Mouse (Mus musculus): ENCODE measurements around the gene Cdh23.

Gene Cdh23

DNA sequence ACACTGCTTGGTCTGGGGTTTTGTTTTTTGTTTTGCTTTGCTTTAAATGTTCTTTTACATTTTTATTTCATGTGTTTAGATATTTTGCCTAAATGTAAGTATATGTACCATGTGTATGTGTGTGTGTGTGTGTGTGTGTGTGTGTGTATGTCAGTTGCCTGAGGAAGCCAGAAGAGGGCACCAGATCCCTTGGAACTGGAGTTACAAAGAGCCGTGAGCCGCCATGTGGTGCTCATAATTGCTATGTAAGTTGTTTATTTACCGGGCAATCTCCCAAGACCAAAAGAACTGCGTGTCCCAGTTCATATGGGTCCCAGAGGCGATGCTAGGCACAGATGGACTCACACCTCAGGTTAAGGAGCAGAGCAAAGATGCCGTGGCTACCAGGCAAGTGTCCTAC is 214.9 kb downstream of the Cdh23 start:
- no peak for DNase-seq (ENCODE audit: low spot score in 2 of 2)

- DNase-seq (ENCODE audit: low spot score in 2 of 2) = no peak
These were observed 221.7 kb downstream of the Cdh23 start for GRCm38 (mm10) chr10:60474549-60474948.

DNA sequence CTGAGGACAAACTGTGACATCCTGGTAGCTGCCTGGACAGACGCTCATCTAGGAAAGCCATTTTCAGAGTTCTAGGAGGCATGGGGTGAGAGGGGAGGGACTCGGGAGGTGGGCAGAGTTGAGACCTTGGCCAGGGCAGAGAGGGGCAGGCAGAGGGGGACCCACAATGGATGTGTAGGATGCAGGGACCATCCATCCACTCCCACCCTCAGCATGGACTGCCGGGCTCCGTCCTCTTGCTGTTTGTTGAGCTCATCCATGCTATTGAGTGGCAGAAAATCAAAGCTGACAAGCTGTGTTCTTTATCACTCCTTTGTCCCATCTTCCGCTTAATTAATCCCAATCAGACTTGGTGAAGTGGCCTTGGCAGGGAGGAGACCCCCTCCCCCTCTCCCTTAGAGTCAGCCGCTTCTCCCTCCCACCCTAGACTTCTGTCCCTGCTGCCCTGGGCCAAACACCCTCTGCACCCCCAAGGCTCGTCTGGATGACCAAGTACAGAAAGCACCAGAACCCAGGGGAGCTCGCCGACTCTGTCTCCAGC is 222.4 kb downstream of the Cdh23 start:
- DNase-seq (ENCODE audit: low spot score in 2 of 2) = no peak

GRCm38 (mm10) chr10:60467752-60468151 is 228.5 kb downstream of the Cdh23 start:
- no peak for DNase-seq (ENCODE audit: low spot score in 2 of 2)

- DNase-seq (ENCODE audit: low spot score in 2 of 2) = no peak
These were observed 232.2 kb downstream of the Cdh23 start for GRCm38 (mm10) chr10:60463953-60464647.

GRCm38 (mm10) chr10:60456662-60457397 is 239.5 kb downstream of the Cdh23 start:
- no peak for DNase-seq (ENCODE audit: low spot score in 2 of 2)

GRCm38 (mm10) chr10:60455193-60455592 is 241.1 kb downstream of the Cdh23 start:
- DNase-seq (ENCODE audit: low spot score in 2 of 2) = no peak

DNA sequence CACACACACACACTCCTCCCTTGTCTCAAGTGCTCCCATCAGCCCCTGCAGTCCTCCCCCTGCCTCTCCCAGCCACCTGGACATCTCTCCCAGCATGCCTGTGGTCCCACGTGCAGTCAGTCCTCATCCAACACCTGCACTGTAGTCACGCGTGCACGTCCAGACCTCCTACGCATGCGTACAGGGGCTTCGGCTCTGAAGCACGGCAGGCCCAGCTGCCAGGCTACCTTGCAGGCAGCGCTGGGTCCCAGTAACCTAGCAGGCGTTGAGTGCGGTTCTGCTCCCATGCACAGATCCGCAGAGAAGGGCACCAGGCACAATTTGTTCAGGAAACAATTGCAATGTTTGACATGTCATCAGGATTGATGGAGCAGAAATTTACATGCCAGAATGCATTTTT is 249.1 kb downstream of the Cdh23 start:
- DNase-seq (ENCODE audit: low spot score in 2 of 2) = peak in 1 of 2 experiments; percentile 6

- DNase-seq (ENCODE audit: low spot score in 2 of 2) = no peak
These were observed 251.2 kb downstream of the Cdh23 start for GRCm38 (mm10) chr10:60445031-60445593.

DNA sequence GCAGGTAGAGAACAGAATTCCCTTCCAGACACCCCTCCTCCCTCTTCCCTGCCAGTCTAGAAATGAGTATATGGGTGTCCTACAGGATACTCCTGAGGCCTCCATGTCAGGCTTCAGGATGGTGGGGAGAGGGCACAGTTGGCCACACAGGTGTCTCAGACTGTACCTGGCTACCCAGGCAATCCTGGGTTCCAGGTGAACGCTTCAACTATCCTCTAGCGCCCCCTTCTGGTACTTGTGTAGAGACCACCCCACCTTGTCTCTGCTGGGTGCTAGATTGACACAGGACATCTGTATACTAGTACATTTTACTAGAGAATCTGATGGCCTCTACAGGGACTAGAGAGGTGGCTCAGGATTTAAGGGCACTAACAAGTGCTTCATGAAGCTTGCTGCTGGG is 253.2 kb downstream of the Cdh23 start:
- no peak for DNase-seq (ENCODE audit: low spot score in 2 of 2)

- no peak for DNase-seq (ENCODE audit: low spot score in 2 of 2)
These were observed 254.0 kb downstream of the Cdh23 start for GRCm38 (mm10) chr10:60442321-60442720.

GRCm38 (mm10) chr10:60432679-60433078 is 263.6 kb downstream of the Cdh23 start:
- DNase-seq (ENCODE audit: low spot score in 2 of 2) = no peak

DNA sequence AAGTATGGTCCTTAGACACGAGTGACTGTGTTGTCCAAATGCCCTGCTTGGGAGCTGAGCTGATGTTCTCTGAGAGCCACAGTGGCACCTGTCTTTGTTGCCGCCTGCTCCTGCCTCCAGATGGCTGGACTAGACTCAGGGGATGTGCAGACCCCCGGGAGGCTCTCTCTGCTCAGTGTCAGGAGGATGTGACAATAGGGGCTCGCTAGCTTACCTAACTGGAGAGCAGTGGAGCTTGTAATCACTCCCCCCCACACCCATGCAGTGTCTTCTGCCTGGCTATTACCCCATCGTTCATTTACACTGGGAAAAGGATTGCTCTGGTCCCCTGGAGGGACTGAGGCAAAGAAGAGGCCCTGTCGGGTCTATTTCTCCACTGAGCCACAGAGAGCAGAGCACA is 265.7 kb downstream of the Cdh23 start:
- DNase-seq (ENCODE audit: low spot score in 2 of 2) = no peak

DNA sequence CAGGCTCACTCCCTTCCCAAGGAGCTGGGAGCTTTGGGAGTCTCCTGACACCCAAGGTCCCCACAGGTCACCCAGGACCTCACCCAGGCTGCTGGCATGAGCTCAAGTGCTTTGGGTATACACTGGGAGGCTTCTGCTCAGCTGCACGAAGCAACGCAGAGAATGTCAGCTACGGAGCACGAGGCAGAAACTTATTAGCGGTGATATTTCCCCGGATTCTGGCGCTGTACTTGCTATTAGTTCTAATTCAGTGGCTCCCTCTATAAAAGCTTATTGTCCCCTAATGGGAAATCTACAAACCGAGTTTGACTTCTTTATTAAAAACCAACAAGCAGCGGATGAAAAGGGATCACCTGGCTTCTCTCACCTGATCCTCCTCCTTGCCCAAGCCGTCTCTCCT is 266.3 kb downstream of the Cdh23 start:
- DNase-seq (ENCODE audit: low spot score in 2 of 2) = no peak

DNA sequence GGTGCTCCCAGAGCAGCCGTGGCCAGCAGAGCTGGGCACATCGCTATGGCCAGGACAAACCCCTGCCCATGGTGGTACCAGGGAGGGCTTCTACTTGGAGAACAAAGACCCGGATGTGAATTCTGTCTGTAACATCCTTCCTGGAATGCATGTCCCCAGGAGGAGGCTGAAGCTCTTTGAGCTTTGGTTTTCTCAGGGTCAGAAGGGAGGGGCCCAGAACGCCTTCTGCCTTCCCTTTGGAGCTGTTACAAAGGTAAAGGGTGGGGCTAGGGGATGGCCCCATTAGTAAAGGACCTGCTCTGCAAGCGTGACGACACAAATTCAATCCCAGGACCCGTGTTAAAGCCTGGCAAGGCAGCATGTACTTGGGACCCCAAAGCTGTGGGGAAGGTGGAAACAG is 273.5 kb downstream of the Cdh23 start:
- no peak for DNase-seq (ENCODE audit: low spot score in 2 of 2)

DNA sequence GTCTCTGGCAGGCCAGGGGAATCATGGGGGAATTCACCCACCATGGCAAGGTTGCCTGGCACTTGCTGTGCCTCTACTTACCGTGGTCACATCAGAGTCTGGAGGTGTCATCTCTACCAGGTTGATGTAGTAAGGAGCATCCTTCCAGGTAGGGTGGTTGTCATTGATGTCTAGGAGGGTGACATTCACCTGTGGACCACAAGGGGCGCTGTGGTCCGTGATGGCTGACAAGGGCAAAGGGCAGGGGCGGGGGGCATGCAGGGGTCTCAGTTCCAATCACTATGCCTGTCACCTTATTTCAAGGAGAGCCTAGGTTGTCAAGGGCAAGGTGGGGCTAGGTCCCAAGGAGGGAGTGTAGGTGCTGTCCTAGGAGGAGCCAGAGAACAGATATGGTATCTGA is 276.7 kb downstream of the Cdh23 start:
- DNase-seq (ENCODE audit: low spot score in 2 of 2) = no peak

GRCm38 (mm10) chr10:60418137-60418536 is 278.2 kb downstream of the Cdh23 start:
- peak; percentile 72 to 80 for DNase-seq (ENCODE audit: low spot score in 2 of 2)

- DNase-seq (ENCODE audit: low spot score in 2 of 2) = no peak
These were observed 279.2 kb downstream of the Cdh23 start for GRCm38 (mm10) chr10:60417041-60417440.

DNA sequence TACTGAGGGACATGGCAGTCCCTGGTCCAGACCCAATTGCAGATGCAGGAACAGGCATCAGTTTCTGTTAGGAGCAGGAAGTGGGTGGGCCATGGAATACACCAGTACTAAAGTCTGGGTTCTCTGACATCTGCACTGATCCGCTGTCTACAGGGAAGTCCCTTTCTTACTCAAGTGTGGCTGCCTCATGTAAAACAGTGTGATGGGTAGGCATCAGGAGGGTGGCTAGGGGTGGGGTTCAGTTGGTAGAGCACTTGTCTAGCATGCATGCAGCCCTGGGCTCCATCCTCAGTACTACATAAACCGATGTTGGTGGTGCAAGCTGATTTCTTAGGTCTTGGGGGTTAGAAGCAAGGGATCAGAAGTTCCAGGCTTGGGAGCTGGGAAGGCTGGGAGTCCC is 282.5 kb downstream of the Cdh23 start:
- no peak for DNase-seq (ENCODE audit: low spot score in 2 of 2)

GRCm38 (mm10) chr10:60411794-60412193 is 284.5 kb downstream of the Cdh23 start:
- DNase-seq (ENCODE audit: low spot score in 2 of 2) = no peak

GRCm38 (mm10) chr10:60407831-60408230 is 288.5 kb downstream of the Cdh23 start:
- DNase-seq (ENCODE audit: low spot score in 2 of 2) = peak; percentile 71 to 76

DNA sequence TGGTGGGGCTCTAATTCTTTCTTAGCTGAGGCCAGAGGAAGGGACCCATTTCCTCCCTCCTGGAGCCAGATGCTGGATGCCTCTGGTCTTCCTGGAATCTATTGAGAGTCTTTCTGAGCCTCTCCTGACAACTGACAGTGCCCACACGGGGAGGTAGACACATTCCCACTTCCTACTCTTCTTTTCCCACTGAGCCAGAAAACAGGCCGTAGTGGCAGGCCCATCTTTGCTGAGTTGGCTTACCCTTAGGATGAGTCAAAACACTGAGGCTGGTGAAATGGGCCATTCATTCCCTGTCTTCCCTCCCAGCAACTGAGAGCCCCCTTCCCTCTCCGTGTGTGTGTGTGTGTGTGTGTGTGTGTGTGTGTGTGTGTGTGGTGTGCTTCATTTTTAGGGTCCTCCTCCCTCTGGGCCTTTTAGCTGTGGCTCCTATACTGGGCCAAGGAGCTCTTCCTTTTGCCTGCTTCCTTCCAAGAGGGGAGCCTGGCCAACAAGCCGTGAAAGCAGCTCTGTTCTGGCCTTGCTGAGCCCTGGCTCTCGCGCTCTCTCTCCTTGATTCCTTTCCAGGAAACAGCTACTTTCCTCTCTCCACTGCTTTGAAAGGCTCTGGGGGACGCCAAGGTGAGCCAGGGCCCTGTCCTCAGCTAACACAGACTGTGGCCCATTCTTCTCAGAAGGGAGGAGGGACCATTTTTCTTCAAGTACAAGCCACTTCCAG is 290.7 kb downstream of the Cdh23 start:
- DNase-seq (ENCODE audit: low spot score in 2 of 2) = peak; percentile 41 to 42

All from right cerebral cortex, adult 2 months (tissue).